Mouse (Mus musculus) Patski (cell line): Measurements from ENCODE around the gene Glce. TPM values are rescaled to one million over a fixed set of nuclear protein-coding genes. Genes with fewer than 3 reads are reported as not detected.

ENCODE experiments used
- ATAC-seq: fragments of 100-300 bp; one replicate; pipeline ENCODE4 v1.8.0; 2021
- CTCF ChIA-PET: fragments of 350-600 bp; sonication (Branson Sonifier 250); formaldehyde crosslinking; loops from one replicate; lab custom pipeline; 2022; ENCODE audit warnings: inconsistent platforms; lab: Charles Lee
- POLR2A ChIA-PET: fragments of 350-600 bp; sonication (Branson Sonifier 250); formaldehyde crosslinking; loops from one replicate; lab custom pipeline; 2022; ENCODE audit warnings: antibody characterized with exemption, inconsistent platforms; lab: Charles Lee
- DNase-seq: peaks from one replicate; pipeline ENCODE4 v3.0.0-alpha.2; 2011; ENCODE audit warnings: low read depth, low spot score
- H3K27me3 ChIP-seq: fragments of 371-371 bp; one replicate; pipeline ENCODE4 v1.5.1; 2021
- CTCF ChIP-seq: fragments of 100-300 bp; IDR thresholded peaks from one replicate; pipeline ENCODE4 v1.5.1; 2021
- in situ Hi-C: fragments of 300-500 bp; cut with MboI; formaldehyde crosslinking; loops from 3 replicates; pipeline ENCODE4 v1.11.1; 2018; ENCODE audit warnings: low pct_unique_long_range_greater_than_20kb, mixed read lengths
- polyA plus RNA-seq: library from polyadenylated mRNA; unstranded; gene quantifications from one replicate; pipeline ENCODE4 v1.2.3, GENCODE M21; 2021

Glce gene
- polyA plus RNA-seq, 1 experiment from 2014 or later: 34.9 TPM

- H3K27me3 ChIP-seq: peaks cover 5% of the 10 kb centered on the region
- POLR2A ChIA-PET: no interaction called here
- TF ChIP-seq CTCF: no peak
- in situ Hi-C loops: no loop called here
- CTCF ChIA-PET: interaction anchor here (1.2 to 1.4 kb wide), 2 partner anchors 8 to 28 kb away, joined by 3 to 5 read pairs; no protein-coding TSS in a partner anchor
- ATAC-seq (no peak), DNase-seq (no peak)
Observed at GRCm38 (mm10) chr9:62154551-62154950, 32.1 kb upstream of the Glce start.

- CTCF ChIA-PET: interaction anchor here (1.4 kb wide), 1 partner anchor 26 kb away, joined by 5 read pairs; no protein-coding TSS in a partner anchor
- POLR2A ChIA-PET: no interaction called here
- DNase-seq (no peak), ATAC-seq (no peak)
- TF ChIP-seq CTCF: no peak
- in situ Hi-C loops: no loop called here
- peaks cover 13% of the 10 kb centered on the region for H3K27me3 ChIP-seq
Observed at GRCm38 (mm10) chr9:62153263-62153662, 30.8 kb upstream of the Glce start.

GRCm38 (mm10) chr9:62152506-62152905 is 30.1 kb upstream of the Glce start:
- H3K27me3 ChIP-seq: peaks cover 13% of the 10 kb centered on the region
- ChIA-PET CTCF (no interaction called here), POLR2A (no interaction called here)
- in situ Hi-C loops: no loop called here
- DNase-seq (no peak), ATAC-seq (no peak)
- TF ChIP-seq CTCF: no peak

- in situ Hi-C loops: no loop called here
- ATAC-seq: no peak
- peaks cover 14% of the 10 kb centered on the region for H3K27me3 ChIP-seq
- POLR2A ChIA-PET: no interaction called here
- TF ChIP-seq CTCF: no peak
- DNase-seq: no peak
- CTCF ChIA-PET: no interaction called here
Observed at GRCm38 (mm10) chr9:62145198-62145597, 22.7 kb upstream of the Glce start.

- POLR2A ChIA-PET: no interaction called here
- ATAC-seq (no peak), DNase-seq (no peak)
- H3K27me3 ChIP-seq: peaks cover 8% of the 10 kb centered on the region
- TF ChIP-seq CTCF: no peak
- in situ Hi-C loops: no loop called here
- CTCF ChIA-PET: no interaction called here
Observed at GRCm38 (mm10) chr9:62143428-62143827, 21.0 kb upstream of the Glce start.

GRCm38 (mm10) chr9:62139027-62139426 is 16.6 kb upstream of the Glce start:
- TF ChIP-seq CTCF: no peak
- ATAC-seq (no peak), DNase-seq (no peak)
- ChIA-PET CTCF (interaction anchor here (0.8 to 1.1 kb wide), 2 partner anchors 11 to 16 kb away, joined by 3 to 5 read pairs; partner anchors contain the start of gene Glce), POLR2A (no interaction called here)
- no peaks in the 10 kb centered on the region for H3K27me3 ChIP-seq
- in situ Hi-C loops: no loop called here

- ChIA-PET CTCF (interaction anchor here (1.2 kb wide), 2 partner anchors 10 to 97 kb away, joined by 3 to 5 read pairs; no protein-coding TSS in a partner anchor), POLR2A (no interaction called here)
- H3K27me3 ChIP-seq: no peaks in the 10 kb centered on the region
- ATAC-seq (no peak), DNase-seq (no peak)
- no peak for TF ChIP-seq CTCF
- in situ Hi-C loops: no loop called here
Observed at GRCm38 (mm10) chr9:62137259-62137658, 14.8 kb upstream of the Glce start.

- no peaks in the 10 kb centered on the region for H3K27me3 ChIP-seq
- DNase-seq: no peak
- no peak for TF ChIP-seq CTCF
- in situ Hi-C loops: no loop called here
- ChIA-PET CTCF (no interaction called here), POLR2A (no interaction called here)
- ATAC-seq: no peak
Observed at GRCm38 (mm10) chr9:62132005-62132782, 9.7 kb upstream of the Glce start.

GRCm38 (mm10) chr9:62130746-62131145 is 8.3 kb upstream of the Glce start:
- ATAC-seq: no peak
- no peak for TF ChIP-seq CTCF
- DNase-seq: no peak
- in situ Hi-C loops: no loop called here
- ChIA-PET CTCF (no interaction called here), POLR2A (no interaction called here)
- H3K27me3 ChIP-seq: no peaks in the 10 kb centered on the region

- H3K27me3 ChIP-seq: no peaks in the 10 kb centered on the region
- ATAC-seq: no peak
- in situ Hi-C loops: loop anchor here (10.0 kb wide), 1 partner anchor 163 kb away; no protein-coding TSS in a partner anchor
- ChIA-PET POLR2A (no interaction called here), CTCF (interaction anchor here (1.0 to 1.6 kb wide), 2 partner anchors 9 to 11 kb away, joined by 5 read pairs; no protein-coding TSS in a partner anchor)
- DNase-seq: no peak
- TF ChIP-seq CTCF: no peak
Observed at GRCm38 (mm10) chr9:62128056-62128455, 5.6 kb upstream of the Glce start.

GRCm38 (mm10) chr9:62125986-62126575 is 3.6 kb upstream of the Glce start:
- ChIA-PET CTCF (interaction anchor here (1.1 kb wide), 1 partner anchor 28 kb away, joined by 5 read pairs; no protein-coding TSS in a partner anchor), POLR2A (no interaction called here)
- H3K27me3 ChIP-seq: no peaks in the 10 kb centered on the region
- in situ Hi-C loops: loop anchor here (10.0 kb wide), 1 partner anchor 161 kb away; no protein-coding TSS in a partner anchor
- DNase-seq: no peak
- TF ChIP-seq CTCF: no peak
- no peak for ATAC-seq
